Mouse (Mus musculus) liver, embryonic 13.5 days (tissue): ENCODE measurements at regions not wholly inside any gene's neighbourhood (a gene's known extent, or its start where the extent isn't known, plus 50 kb on each side); places are given as distances from the start of the nearest gene placed in this dataset.

ENCODE experiments used
- ATAC-seq: fragments of 200-750 bp; cut with Nextera tagmentation; 2 replicates; pipeline ENCODE4 v1.8.0; 2017; ENCODE audit warnings: low read depth, mild to moderate bottlenecking, moderate number of reproducible peaks, moderate library complexity
- DNase-seq: peaks from one replicate; pipeline ENCODE4 v3.0.0; 2022
- H3K27ac ChIP-seq: fragments of 300-500 bp; sonication (generic); 2 replicates; pipeline ENCODE4 v1.5.1; 2015; ENCODE audit warnings: moderate library complexity, mild to moderate bottlenecking, inconsistent platforms
- H3K27me3 ChIP-seq: fragments of 300-500 bp; sonication (generic); 2 replicates; pipeline ENCODE4 v1.6.1; 2015; ENCODE audit warnings: mild to moderate bottlenecking, inconsistent platforms
- H3K36me3 ChIP-seq: fragments of 300-500 bp; sonication (generic); 2 replicates; pipeline ENCODE4 v1.6.1; 2015; ENCODE audit warnings: mild to moderate bottlenecking, inconsistent platforms
- H3K4me1 ChIP-seq: fragments of 300-500 bp; sonication (generic); replicated peaks from 2 replicates; pipeline ENCODE4 v1.6.1; 2015; ENCODE audit warnings: inconsistent platforms
- H3K4me2 ChIP-seq: fragments of 300-500 bp; sonication (generic); 2 replicates; pipeline ENCODE4 v1.6.1; 2015; ENCODE audit warnings: inconsistent platforms, mild to moderate bottlenecking, moderate library complexity
- H3K4me3 ChIP-seq: fragments of 300-500 bp; sonication (generic); replicated peaks from 2 replicates; pipeline ENCODE4 v1.5.1; 2015; ENCODE audit warnings: mild to moderate bottlenecking, inconsistent platforms
- H3K9ac ChIP-seq: fragments of 300-500 bp; sonication (generic); 2 replicates; pipeline ENCODE4 v1.6.1; 2015; ENCODE audit warnings: mild to moderate bottlenecking, inconsistent platforms
- H3K9me3 ChIP-seq: fragments of 300-500 bp; sonication (generic); replicated peaks from 2 replicates; pipeline ENCODE4 v1.6.1; 2016; ENCODE audit warnings: inconsistent platforms
- WGBS: fragments of 180-500 bp; shearing (Covaris S2); methylation state at CpG from one replicate; pipeline ENCODE4 v1.1.7; 2015; ENCODE audit not compliant: insufficient replicate concordance; 5-methylcytosine and 5-hydroxymethylcytosine counted together

DNA sequence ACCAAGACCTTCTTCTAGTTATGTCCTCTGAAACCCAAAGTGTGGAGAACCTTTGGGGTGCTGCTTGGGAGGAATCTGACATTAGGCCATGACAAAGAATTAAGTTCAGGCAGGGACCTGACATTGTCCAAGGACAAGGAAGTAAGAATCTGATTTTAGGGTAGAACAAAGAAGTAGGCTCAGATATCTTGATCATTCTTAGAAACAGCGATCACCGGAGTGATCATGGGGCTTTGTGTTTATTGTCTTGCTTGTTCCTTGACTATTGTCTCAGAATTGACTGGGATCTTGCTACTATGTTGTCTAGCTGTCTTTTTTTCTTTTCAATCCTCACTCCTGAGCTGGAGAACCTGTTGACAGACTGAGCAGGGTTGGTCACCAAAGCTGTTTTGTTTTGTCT, 327.9 kb downstream of the Rwdd3 start:
- no peak for ATAC-seq
- WGBS, result 64% methylated on average over 2 of the region's 2 CpGs
- no peaks in the 10 kb centered on the region for H3K9me3 ChIP-seq
- no peak overlapping the region for H3K27ac ChIP-seq
- no peaks in the 10 kb centered on the region for H3K4me1 ChIP-seq
- H3K9ac ChIP-seq, result no peak overlapping the region
- H3K4me2 ChIP-seq, result no peak overlapping the region
- H3K4me3 ChIP-seq, result no peak overlapping the region
- no peak for DNase-seq
- H3K27me3 ChIP-seq, result no peaks in the 10 kb centered on the region
- no peaks in the 10 kb centered on the region for H3K36me3 ChIP-seq

DNA sequence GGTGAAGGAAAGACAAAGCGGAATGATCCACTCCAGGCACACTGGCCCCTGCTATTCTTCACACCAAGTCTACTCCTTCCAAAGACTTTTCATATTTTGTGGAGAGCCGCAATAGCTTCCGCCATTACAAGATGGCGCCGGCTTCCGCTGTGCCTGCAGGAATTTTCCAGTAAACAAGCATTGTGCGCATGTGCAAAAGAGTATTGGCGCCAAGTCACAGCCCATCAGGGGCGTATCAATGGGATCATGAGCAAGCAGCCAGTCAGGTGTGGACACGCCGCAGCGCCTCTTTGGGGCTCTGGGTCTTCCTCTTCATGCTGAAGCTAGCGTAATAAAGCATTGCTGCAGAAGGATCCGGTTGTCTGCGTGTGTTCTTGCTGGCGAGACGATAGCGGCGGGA, 348.0 kb downstream of the Rwdd3 start:
- H3K4me1 ChIP-seq, result no peaks in the 10 kb centered on the region
- no peak overlapping the region for H3K9ac ChIP-seq
- no peak for ATAC-seq
- no peak overlapping the region for H3K4me3 ChIP-seq
- no peak overlapping the region for H3K4me2 ChIP-seq
- no peaks in the 10 kb centered on the region; the same call in 1 of the 2 replicates for H3K9me3 ChIP-seq
- no peak overlapping the region for H3K27ac ChIP-seq
- DNase-seq, result no peak
- no peaks in the 10 kb centered on the region for H3K27me3 ChIP-seq
- 89% methylated on average over 19 of the region's 19 CpGs for WGBS
- no peaks in the 10 kb centered on the region for H3K36me3 ChIP-seq

DNA sequence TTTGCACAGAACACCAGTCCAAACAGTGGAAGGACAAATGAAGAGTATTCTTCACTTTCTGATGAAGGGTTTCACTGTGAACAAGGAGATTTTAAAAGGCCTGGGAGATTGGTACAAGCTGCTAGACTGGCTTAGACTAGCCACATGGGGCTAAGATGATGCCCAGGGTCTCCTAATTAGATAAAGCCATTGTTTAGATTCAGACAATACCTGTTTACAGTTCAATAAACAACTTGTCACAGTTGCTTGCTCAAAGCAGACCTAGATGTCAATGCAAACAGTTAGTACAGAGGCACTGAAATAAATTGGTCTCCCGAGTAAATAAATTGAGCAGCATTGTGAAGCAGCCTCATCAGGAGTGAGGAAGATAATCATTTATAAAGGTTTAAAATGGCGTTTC, 359.6 kb downstream of the Rwdd3 start:
- Histone ChIP-seq H3K9ac (no peak overlapping the region), H3K27ac (no peak overlapping the region), H3K4me3 (no peak overlapping the region), H3K9me3 (no peaks in the 10 kb centered on the region), H3K27me3 (no peaks in the 10 kb centered on the region), H3K4me2 (no peak overlapping the region), H3K36me3 (no peaks in the 10 kb centered on the region), H3K4me1 (no peaks in the 10 kb centered on the region)
- DNase-seq (no peak), ATAC-seq (no peak)
- 34% methylated on average over 2 of the region's 2 CpGs for WGBS

DNA sequence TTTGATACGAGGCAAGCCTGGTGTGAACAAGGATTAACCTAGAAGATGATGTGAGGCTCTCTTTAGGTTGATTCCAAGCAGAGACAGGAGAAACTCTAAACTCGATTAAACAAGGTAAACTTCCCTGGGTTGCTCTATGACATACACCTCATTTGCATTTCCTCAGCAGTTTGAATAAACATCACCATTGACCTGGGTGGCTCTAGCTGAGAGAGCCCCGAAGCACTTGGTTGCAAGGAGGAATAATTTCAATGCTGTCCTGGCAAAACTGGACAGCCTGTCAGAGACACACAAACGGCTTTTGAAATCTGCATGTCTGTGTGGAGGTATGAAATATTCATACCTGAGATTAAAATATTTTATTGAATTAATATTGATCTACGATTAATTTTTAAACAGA, 361.0 kb downstream of the Rwdd3 start:
- Histone ChIP-seq H3K4me1 (no peaks in the 10 kb centered on the region), H3K4me2 (no peak overlapping the region), H3K4me3 (no peak overlapping the region), H3K9ac (no peak overlapping the region), H3K27ac (no peak overlapping the region), H3K36me3 (no peaks in the 10 kb centered on the region), H3K9me3 (no peaks in the 10 kb centered on the region), H3K27me3 (no peaks in the 10 kb centered on the region)
- no peak for ATAC-seq
- WGBS, result 51% methylated on average over 5 of the region's 5 CpGs
- no peak for DNase-seq

DNA sequence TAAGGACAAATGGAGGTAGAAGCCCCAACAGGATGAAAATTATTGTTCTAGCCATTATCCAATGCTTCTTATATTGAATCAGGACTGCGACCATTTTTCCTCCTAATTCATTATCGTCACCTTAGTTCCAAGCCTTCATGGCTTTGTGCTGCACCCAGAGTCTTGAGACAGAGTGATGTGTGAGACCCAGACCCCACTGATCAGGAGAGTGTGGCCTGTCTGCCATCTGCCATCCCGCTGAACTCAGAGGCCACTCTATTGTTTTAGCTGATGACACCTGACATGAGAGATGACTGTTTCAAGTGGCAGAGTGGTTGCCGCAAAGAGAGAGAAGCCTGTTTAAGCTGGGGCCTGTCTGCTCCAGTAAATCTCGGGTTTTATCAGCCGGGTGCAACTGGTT, 361.4 kb downstream of the Rwdd3 start:
- no peak for DNase-seq
- WGBS, result 60% methylated on average over 6 of the region's 6 CpGs
- no peak for ATAC-seq

DNA sequence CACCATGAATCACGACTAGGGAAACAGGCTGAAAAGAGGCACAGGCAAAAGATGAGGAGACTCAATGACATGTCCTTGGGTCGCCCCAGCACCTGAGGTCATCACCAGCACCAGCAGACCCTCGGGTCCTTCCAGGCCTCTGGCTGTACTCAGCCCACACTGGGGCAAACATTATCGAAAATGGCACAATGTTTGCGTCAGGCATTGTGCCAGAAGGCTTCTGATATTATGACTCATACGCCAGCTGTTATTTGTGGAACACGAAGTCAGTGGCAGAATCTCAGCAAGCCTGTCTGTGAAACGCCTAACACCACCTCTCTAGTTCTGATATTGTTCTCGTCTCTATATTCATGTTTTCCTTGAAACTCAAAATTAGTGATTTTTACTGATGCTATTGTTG, 384.8 kb downstream of the Rwdd3 start:
- H3K4me2 ChIP-seq, result no peak overlapping the region
- no peaks in the 10 kb centered on the region for H3K4me1 ChIP-seq
- no peaks in the 10 kb centered on the region for H3K36me3 ChIP-seq
- peaks cover 3% of the 10 kb centered on the region; the same call in 1 of the 2 replicates for H3K9me3 ChIP-seq
- H3K9ac ChIP-seq, result no peak overlapping the region
- no peak for DNase-seq
- 62% methylated on average over 9 of the region's 9 CpGs for WGBS
- ATAC-seq, result no peak
- H3K4me3 ChIP-seq, result no peak overlapping the region
- H3K27ac ChIP-seq, result no peak overlapping the region
- no peaks in the 10 kb centered on the region for H3K27me3 ChIP-seq

More for the DNA sequence above, 361.4 kb downstream of the Rwdd3 start:
- Histone ChIP-seq H3K36me3 (no peaks in the 10 kb centered on the region), H3K4me2 (no peak overlapping the region), H3K27ac (no peak overlapping the region), H3K4me3 (no peak overlapping the region), H3K9me3 (no peaks in the 10 kb centered on the region), H3K4me1 (no peaks in the 10 kb centered on the region), H3K27me3 (no peaks in the 10 kb centered on the region), H3K9ac (no peak overlapping the region)

DNA sequence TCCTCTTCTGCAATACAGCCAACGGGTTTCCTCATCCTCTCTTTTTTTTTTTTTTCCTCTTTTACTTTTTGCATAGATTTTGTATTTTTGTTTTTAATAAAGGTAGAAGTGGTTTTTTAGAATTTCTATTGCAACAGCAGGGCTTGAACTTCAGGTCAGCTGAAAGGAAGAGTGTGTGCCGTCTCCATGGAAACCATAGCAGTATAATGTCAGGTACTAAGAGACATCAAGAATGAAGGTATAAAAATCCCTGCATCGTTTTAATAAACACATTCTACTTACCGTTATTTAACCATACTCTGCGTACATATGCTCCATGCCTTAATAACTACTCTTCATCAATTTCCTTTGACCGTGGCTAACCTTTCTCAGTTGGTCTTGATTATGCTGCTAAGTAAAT, 390.0 kb downstream of the Rwdd3 start:
- ATAC-seq (no peak), DNase-seq (no peak)
- no peak overlapping the region for H3K4me2 ChIP-seq
- no peak overlapping the region for H3K27ac ChIP-seq
- WGBS, result 65% methylated on average over 6 of the region's 6 CpGs
- no peaks in the 10 kb centered on the region for H3K27me3 ChIP-seq
- H3K4me1 ChIP-seq, result no peaks in the 10 kb centered on the region
- no peaks in the 10 kb centered on the region for H3K36me3 ChIP-seq
- H3K9ac ChIP-seq, result no peak overlapping the region
- no peaks in the 10 kb centered on the region; the same call in 1 of the 2 replicates for H3K9me3 ChIP-seq
- H3K4me3 ChIP-seq, result no peak overlapping the region

DNA sequence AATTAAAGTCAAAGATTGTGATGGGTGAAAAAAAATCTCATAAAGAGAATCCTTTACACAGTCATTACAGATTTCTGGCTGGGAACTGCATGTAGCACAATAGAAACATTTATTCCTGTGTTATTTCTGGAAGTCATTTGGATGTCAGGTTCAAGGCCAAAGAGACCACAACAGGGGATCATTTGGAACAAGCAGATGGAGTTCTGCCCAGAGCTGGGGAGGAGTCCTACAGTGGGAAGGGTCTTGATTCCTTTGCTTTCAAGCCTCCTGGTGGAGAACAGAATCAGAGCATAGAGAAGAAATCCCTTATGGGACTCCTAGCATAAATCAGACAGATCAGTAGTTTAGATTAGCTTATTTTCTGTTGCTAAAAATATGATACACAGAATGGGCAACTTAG, 392.4 kb downstream of the Rwdd3 start:
- DNase-seq, result no peak
- H3K27me3 ChIP-seq, result no peaks in the 10 kb centered on the region
- H3K9ac ChIP-seq, result no peak overlapping the region
- no peak for ATAC-seq
- no peak overlapping the region for H3K4me2 ChIP-seq
- no peaks in the 10 kb centered on the region for H3K9me3 ChIP-seq
- no peak overlapping the region for H3K4me3 ChIP-seq
- no peaks in the 10 kb centered on the region for H3K4me1 ChIP-seq
- no peaks in the 10 kb centered on the region for H3K36me3 ChIP-seq
- no peak overlapping the region for H3K27ac ChIP-seq

DNA sequence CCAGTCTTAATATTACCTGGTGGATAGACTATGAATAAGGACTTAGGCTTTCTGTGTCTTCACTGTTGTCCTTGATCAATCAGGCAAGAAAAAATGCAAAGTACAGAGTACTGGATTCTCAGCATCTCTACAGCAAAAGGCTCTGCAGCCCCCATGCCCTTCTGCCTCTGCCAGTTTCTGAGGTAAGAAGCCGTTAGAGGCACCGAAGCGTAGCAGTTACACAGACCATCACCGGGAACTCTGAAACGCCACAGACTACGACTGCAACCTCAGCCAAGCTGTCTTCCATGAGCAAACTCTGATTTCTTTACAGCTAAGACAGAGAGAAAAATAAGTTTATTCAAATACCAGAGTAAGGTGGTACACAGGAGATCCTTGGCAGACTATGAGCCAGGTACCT, 396.5 kb downstream of the Rwdd3 start:
- no peak for DNase-seq
- H3K9ac ChIP-seq, result no peak overlapping the region
- H3K9me3 ChIP-seq, result no peaks in the 10 kb centered on the region
- 79% methylated on average over 6 of the region's 6 CpGs for WGBS
- H3K36me3 ChIP-seq, result no peaks in the 10 kb centered on the region
- ATAC-seq, result no peak
- H3K27ac ChIP-seq, result no peak overlapping the region
- H3K4me3 ChIP-seq, result no peak overlapping the region
- no peak overlapping the region for H3K4me2 ChIP-seq
- H3K4me1 ChIP-seq, result no peaks in the 10 kb centered on the region
- H3K27me3 ChIP-seq, result no peaks in the 10 kb centered on the region

DNA sequence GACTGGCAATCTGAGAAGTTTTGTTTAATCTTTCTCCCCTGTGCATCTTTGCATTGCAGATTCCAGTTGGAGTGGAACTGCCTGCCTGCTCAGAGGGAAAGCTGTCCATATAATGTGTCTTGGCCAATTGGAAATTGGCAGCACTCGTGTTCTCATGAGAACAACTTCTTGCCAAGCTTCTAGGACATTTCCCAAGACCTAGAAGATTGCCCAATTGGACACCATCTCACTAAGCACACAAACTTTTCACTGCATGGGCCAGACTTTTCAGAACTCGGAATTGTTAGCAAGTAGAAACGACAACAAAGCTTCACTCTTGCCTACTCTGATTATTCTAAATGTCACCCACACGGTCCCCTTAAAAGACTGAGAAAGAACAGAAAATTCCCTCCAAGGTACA, 409.8 kb downstream of the Rwdd3 start:
- Histone ChIP-seq H3K36me3 (no peaks in the 10 kb centered on the region), H3K4me1 (no peaks in the 10 kb centered on the region), H3K9me3 (0 out of 2 replicates have a peak, but pooled peaks cover 5% of the 10 kb centered on the region), H3K27me3 (no peaks in the 10 kb centered on the region), H3K4me3 (no peak overlapping the region), H3K27ac (no peak overlapping the region), H3K4me2 (no peak overlapping the region), H3K9ac (no peak overlapping the region)
- DNase-seq (no peak), ATAC-seq (no peak)
- WGBS, result 58% methylated on average over 4 of the region's 4 CpGs

DNA sequence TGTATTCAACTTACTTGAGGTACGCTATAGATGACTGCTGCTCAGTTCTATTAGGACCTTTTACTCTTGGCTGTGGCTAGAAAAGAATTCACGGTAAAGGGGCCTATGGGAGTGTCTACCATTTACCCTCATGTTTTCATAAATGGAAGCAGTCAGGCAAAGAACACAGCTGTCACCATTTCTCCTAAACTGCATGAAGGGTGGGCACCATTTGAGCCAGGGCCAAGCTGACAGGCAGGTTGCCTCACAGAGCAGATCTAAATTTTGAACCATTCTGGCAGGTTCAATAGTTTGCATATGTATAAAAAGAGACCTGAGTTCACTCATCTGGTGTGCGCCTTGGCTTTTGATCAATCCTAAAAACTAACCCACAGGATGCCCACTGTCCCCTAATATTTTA, 410.3 kb downstream of the Rwdd3 start:
- Histone ChIP-seq H3K27ac (no peak overlapping the region), H3K4me2 (no peak overlapping the region), H3K36me3 (no peaks in the 10 kb centered on the region), H3K27me3 (no peaks in the 10 kb centered on the region), H3K9me3 (0 out of 2 replicates have a peak, but pooled peaks cover 5% of the 10 kb centered on the region), H3K9ac (no peak overlapping the region), H3K4me1 (no peaks in the 10 kb centered on the region), H3K4me3 (no peak overlapping the region)
- ATAC-seq (no peak), DNase-seq (no peak)
- 58% methylated on average over 3 of the region's 3 CpGs for WGBS

DNA sequence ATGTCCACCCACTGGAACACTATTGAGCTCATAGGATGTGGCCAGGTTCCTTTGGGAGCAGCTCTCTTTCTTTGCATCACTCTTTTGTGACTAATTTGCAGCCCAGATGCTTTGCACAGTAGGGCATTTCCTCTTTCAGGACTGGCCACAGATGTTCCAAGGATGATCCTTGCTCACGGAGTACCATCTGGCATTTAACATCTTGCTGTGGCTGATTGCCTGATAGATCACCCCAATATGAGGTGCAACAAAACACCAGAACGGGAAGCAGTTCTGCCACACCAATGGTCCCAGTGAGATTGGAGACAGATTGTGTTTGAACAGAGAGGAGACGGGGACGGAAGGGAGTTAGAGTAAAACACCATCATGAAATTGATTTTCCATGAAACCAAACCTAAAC, 423.0 kb downstream of the Rwdd3 start:
- Histone ChIP-seq H3K9ac (no peak overlapping the region), H3K9me3 (no peaks in the 10 kb centered on the region), H3K4me1 (no peaks in the 10 kb centered on the region), H3K4me2 (no peak overlapping the region), H3K36me3 (no peaks in the 10 kb centered on the region), H3K4me3 (no peak overlapping the region), H3K27ac (no peak overlapping the region), H3K27me3 (no peaks in the 10 kb centered on the region)
- ATAC-seq (no peak), DNase-seq (no peak)
- WGBS, result 71% methylated on average over 4 of the region's 4 CpGs

DNA sequence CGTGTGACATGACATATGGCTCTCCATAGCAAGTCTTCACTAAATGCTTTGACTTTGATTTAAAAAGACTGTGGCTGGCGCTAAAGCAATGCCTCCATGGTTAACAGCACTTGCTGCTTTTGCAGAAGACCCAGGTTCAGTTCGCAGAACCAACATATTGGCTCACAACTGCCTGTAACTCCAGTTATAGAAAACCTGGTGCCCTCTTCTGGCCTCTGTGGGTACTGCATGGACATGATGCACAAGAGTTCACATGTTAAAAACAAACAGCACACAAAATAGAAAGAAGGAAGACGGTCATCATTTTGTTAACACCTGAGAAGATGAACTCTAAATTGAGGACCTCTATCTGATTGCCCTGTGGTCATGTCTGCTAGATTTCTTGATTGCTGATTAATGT, 423.8 kb downstream of the Rwdd3 start:
- Histone ChIP-seq H3K4me1 (no peaks in the 10 kb centered on the region), H3K9me3 (no peaks in the 10 kb centered on the region), H3K36me3 (no peaks in the 10 kb centered on the region), H3K4me2 (no peak overlapping the region), H3K9ac (no peak overlapping the region), H3K27me3 (no peaks in the 10 kb centered on the region), H3K4me3 (no peak overlapping the region), H3K27ac (no peak overlapping the region)
- no peak for ATAC-seq
- DNase-seq, result no peak
- WGBS, result 60% methylated on average over 4 of the region's 4 CpGs
